Mouse (Mus musculus) neutrophil, adult 83 days (primary cell): ENCODE measurements around the gene Slc25a28. TPM values are rescaled to one million over a fixed set of nuclear protein-coding genes. Genes with fewer than 3 reads are reported as not detected.

Experiments
- total RNA-seq, 2 experiments: library from RNA; stranded (reverse); gene quantifications; one replicate each; pipeline ENCODE4 v1.2.4; 2023

Gene Slc25a28
- 10 to 100 TPM; 52.0 to 52.2 TPM for total RNA-seq

DNA sequence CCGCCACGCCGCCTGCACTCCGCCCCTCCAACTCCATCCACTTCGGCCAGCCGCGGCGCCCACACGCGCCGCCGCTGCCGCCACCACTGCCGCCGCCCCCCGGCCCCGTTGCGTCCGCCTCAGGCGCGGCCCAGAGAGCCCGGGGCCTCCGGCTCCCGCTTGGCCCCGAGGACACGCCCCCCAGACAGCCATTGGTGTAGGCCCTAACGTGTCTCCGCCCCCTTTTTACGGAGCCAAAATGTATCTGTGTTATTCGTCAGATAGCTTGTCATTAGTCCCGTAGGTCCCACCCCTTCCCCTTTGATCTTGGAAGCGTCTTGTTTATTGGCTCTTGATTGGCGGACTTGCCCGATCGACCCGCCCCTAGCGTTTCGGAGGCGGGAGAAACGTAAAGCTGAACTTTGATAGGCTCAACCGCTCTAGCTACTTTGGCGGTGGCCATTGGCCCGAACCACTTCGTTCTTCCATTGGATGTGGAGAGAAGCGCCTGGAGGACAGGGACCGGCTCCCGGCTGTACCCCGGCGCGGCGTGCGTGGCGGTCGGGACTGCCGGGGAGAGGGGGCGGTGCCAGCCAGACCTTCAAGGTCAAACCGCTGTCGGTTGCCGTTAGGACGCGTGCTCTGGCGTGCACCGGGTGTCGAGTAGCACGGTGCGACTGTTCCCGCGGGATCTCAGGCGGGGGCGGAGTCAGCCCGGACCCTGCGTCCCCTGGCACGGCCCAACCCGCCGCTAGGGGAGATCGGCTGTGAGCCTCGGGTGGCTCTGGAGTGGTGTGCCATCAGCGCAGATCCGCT, at the start of gene Slc25a28:
TSS of gene Slc25a28 (minus strand) at position 152 of the 795 bp plus-strand sequence.

DNA sequence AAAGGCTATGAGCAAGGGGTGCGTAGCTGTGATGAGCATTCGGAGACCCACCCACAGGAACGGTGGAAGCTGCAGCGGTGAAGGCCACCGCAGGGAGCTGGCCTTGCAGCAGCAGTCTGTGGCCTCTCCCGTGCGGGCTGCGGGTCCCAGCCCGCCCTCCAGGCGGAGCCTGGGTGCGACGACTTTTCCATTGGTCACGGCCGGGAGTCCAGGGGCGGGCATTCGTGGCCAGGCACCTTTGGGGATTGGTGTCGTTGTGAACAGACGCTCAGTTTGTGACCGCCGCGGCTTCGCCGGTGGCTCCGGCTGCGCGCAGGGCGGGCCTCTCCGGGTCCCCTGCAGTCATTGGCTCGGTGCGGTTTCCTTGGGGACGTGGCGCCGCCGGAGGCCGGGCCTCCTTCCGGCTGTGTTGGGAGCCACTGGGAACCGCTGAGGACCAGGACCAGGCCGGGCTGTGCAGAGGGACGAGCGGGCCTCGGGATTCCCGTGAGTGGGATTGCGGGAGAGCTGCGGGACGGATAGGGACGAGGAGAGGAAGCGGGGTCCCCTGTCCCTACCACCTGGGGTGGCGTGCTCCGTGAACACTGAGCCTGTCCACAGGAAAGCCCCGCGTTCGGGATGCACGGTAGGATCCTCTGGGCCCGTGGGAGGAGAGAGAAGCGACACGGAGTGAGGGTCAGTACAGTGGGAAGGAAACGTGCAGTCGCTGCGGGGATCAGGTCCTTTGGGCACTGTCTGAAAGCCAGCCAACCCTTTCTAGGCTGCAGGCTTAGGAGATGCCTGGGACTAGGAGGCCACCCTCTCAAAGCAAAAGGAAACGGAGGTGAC, 15.0 kb upstream of the Slc25a28 start, which contains the start of gene Entpd7:
TSS of gene Entpd7 (plus strand) at position 254 of the 828 bp plus-strand sequence.

Other genes starting within 250 kb of the Slc25a28 start
- under 1 TPM; 0.15 to 0.48 TPM for gene Cnnm1, start 234.4 kb downstream of the Slc25a28 start, total RNA-seq
- 10 to 100 TPM; 19.0 to 23.4 TPM for gene Got1, start 150.3 kb downstream of the Slc25a28 start, total RNA-seq
- gene Nkx2-3, start 62.6 kb downstream of the Slc25a28 start, total RNA-seq: not detected
- 10 to 100 TPM; 23.5 to 24.7 TPM for gene Entpd7, start 14.8 kb upstream of the Slc25a28 start, total RNA-seq
- gene Cutc, start 78.1 kb upstream of the Slc25a28 start, total RNA-seq: 1 to 10 TPM; 8.3 to 9.1 TPM
- gene Cox15, start 78.1 kb upstream of the Slc25a28 start, total RNA-seq: 10 to 100 TPM; 13.2 to 13.3 TPM
- gene Abcc2, start 107.3 kb upstream of the Slc25a28 start, total RNA-seq: 1 to 10 TPM in 1 of 2 experiments, under 1 TPM in 1; 0.75 to 2.3 TPM